Mouse (Mus musculus) left cerebral cortex, adult 11 months (tissue): ENCODE data around the gene Mecom.

Experiments
- DNase-seq: peaks from one replicate; pipeline ENCODE4 v3.0.0; 2022; ENCODE audit warnings: low spot score

Gene Mecom

GRCm38 (mm10) chr3:29957365-29958236 lies 590.2 kb downstream of the Mecom start:
- DNase-seq: no peak

- DNase-seq: no peak
These were observed 594.5 kb downstream of the Mecom start for GRCm38 (mm10) chr3:29953269-29953668.

GRCm38 (mm10) chr3:29950853-29951252 lies 597.0 kb downstream of the Mecom start:
- no peak for DNase-seq

GRCm38 (mm10) chr3:29903596-29904308 lies 644.1 kb downstream of the Mecom start:
- no peak for DNase-seq
